Mouse (Mus musculus) heart, adult 8-10 months (tissue): ENCODE data around the gene Sema3d. TPM values are rescaled to one million over a fixed set of nuclear protein-coding genes. Genes with fewer than 3 reads are reported as not detected.
A peak's percentile ranks its signal among the peaks of the same experiment; 100 is the strongest.

Source experiments
- DNase-seq: peaks from one replicate; pipeline ENCODE4 v3.0.0; 2022; ENCODE audit warnings: low spot score
- total RNA-seq, 4 experiments: library from RNA; stranded (reverse); gene quantifications; 2 replicates each; pipeline ENCODE4 v1.2.4; 2022

Sema3d gene
- total RNA-seq = 1 to 10 TPM; 3.8 to 5.7 (median 4.6) TPM

DNA sequence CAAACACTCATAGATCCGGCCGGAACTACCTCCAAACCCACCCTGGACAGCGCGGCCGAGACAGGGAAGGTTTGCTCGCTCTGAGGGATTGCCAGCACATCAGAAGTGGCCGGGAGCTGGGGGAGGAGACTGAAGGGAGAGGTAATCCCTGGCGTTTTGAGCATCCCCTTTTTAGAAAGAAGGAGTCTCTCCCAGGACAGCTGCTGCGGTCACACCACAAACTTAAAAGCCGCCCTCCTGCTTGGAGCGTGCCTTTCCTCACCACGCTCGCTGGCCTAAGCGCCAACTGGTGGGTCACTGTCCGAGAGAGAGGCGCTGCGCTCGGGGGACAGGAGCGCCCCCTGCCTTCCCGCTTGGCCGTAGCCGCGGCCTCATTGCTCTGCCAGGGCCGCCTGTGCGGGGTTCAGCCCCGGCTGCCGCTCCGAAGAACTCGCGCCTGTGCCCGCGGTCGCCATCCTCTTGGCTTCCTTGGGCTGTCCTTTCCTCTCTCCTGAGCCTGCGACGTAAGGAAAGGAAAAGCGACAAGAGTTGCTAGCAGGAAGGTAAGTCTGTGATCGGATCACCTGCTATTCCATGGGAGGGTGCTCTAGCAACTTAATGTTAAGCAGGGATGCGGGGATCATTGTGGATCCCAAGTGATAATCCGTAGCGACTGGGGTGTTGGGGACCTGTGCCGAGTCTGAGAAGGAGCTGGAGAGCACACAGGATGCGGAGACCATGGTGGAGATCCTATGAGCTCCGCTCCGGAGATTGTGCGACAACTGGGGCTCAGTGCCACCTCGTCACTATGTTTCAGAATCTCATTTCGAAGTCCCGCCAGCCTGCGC lies at the start of gene Sema3d:
TSS of gene Sema3d (plus strand) at position 253 of the 827 bp plus-strand sequence.
- DNase-seq = peak; percentile 24

DNA sequence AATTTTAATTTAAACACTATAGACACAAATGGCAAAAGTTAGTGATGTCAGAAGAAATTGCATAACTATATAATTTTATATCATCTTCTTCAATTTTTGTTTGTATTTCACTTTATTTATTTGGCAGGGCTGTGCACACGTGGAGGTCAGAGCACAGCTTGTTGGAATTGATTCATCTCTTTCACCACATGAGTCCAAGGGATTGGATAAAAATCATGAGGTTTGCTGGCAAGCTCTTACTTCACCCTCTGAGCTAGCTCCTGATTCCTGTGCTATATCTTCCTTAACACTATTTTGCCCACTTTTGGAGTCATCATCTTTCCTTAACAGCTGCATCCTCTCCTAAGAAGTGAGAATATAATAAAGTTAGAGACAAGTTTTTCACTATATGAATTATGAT lies 5.9 kb upstream of the Sema3d start:
- no peak for DNase-seq

DNA sequence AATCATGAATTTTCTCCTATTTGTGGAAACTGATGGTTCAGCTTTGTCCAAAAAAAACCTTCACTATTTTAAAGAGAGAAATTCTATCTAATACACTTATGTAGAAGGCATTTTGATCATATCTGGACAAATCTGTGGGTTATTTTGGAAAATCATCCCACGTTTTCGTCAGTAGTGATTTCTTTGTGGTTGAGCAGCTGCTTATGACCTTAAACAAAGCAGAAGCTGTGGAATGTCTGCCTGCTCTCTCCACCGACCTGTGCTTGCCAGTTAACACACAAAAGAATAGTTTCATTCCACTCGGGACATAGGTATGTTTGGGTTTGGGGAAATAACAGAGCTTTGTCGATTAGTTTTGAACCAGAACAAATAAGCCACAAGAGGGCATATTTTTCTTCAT lies 4.3 kb upstream of the Sema3d start:
- DNase-seq = no peak

DNA sequence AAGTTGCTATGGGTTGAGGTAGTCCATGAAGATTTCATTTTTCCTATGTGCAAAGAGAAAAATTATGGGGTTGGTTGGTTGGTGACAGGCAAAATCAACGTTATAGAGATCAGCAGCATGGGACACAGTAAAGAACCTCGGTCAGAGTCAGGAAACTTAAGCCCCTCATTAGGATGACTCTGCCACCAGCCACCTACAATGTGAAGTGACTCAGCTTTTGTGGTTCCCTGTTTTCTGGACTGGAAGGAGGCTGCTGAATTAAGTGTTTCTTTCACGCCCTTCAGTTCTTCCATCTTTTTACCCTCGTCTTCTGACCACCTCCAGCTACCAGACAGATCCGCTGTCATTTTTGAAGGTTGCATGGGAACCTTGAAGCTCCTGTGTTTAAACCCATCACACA lies 1.2 kb upstream of the Sema3d start:
- DNase-seq = no peak

DNA sequence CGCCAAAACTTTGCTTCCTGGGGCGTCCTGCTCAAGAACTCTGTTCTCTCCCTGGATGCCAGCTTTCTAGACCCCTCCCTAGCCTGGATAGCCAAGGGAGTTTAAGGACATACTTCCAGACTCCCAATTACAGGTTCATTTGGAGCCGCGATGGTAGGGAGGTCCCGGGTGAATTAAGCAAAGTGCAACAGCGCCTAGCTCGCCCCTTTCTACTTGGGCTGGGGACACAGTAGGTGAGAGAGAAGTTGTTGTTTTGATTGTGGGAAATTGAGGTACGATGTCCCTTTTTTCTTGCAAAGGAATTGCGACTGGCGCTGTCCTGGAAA lies 738 bp downstream of the Sema3d start:
- no peak for DNase-seq

DNA sequence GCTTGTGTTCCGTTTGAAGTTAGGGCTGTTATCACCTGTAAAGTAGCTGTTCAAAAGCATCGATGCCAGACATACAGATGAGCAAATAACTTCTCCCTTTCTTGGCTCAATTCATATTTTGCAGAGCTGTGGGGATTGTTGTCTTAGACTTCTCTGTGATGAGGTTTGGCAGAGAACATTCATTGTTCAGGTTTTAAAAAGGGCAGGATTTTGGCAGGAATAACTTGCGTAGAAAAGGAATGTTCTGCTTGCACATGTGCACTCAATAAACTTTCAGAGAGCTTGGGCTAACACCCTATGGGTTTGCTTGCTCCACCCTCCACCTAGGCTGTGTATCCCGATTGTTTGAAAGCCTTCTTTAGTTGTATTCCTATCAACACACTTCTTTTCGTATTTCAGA lies 9.5 kb downstream of the Sema3d start:
- no peak for DNase-seq

DNA sequence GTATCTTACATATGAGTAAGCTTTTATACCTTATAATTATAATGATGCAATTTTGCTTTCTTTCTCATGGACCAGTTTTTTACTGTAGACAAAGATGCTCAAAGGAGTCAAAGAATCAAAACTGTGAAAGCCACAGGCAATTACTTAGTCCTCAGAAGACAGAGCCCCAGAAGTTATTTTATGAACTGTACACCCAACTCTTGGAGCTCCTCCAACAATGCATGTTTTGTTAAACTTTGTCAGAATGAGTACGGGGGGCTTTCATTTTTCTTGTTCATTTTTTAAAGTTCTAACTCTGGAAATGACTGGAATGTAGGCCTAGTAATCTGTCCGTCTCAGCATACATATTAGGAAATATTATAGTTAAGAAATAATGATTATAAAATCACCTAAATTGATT lies 16.1 kb downstream of the Sema3d start:
- no peak for DNase-seq

DNA sequence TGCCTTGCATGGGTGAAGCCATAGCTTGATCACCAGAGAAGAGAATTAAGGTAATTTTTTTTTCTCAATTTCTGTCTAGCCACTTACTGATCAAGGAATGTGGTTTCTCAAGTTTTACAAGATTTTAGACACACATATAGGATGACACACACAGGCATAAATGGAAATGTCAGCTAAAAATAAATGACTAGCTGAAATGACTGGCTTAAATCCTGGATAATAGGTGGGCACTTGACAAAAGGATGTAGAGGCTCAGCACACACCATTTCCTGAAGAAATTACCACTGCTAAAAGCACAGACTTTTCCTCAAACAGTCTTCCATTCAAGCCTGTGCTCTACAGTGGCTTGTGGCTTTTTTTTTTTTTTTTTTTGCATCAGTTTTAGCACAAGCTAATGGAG lies 21.0 kb downstream of the Sema3d start:
- DNase-seq = no peak

DNA sequence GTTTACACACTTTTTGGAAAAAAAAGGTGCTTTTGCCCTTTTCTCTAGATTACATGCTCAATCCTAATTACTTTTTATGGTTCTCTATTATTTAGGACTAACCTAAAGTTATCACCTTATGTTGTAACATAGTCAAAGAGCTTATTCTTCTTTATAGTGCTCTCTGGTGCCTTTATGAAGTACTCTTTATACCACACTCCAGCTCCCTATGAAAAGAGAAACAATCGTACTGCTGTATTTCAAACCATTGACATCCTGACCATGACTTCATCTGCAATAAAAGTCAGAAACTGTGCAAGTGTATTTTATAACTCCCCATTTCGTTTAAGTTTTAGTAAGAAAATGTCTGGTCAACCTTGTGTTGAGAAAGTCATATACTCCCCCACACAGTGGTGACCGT lies 29.4 kb downstream of the Sema3d start:
- no peak for DNase-seq

DNA sequence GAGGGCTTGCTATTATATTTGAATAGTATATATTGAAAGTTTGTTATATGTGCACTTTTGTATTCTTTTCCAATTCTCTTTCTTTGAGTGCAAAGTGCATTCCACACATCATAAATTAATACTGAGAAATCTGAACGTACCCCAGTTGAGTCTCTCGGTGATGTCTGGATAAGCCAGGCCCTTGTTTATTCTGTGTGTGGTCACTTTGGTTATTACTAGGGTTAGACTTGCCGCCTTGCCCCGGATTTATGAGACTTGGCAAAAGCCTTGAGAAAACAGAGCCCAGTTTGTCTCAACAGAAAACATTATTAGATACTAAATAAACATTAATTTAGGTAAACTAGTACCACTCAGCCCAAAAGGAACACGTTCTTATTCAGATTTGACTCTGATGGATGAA lies 40.1 kb downstream of the Sema3d start:
- no peak for DNase-seq

DNA sequence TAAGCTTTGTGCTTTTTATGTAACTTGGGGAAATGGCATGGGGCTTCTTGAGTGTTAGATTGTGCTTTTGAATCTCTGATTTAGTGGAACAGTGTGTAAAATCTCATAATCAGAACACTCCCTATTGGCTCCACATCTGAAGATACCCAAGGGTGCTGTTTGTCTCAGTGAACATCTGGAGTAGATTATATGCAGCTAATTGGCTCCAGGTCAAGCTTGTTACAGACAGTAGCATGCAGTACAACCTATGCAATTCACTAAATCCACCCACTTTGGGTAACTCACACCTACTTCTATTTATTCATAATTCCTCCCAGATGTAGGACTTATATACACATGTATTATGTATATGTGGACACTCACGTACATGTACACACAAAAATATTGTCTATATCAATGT lies 58.6 kb downstream of the Sema3d start:
- DNase-seq = no peak

DNA sequence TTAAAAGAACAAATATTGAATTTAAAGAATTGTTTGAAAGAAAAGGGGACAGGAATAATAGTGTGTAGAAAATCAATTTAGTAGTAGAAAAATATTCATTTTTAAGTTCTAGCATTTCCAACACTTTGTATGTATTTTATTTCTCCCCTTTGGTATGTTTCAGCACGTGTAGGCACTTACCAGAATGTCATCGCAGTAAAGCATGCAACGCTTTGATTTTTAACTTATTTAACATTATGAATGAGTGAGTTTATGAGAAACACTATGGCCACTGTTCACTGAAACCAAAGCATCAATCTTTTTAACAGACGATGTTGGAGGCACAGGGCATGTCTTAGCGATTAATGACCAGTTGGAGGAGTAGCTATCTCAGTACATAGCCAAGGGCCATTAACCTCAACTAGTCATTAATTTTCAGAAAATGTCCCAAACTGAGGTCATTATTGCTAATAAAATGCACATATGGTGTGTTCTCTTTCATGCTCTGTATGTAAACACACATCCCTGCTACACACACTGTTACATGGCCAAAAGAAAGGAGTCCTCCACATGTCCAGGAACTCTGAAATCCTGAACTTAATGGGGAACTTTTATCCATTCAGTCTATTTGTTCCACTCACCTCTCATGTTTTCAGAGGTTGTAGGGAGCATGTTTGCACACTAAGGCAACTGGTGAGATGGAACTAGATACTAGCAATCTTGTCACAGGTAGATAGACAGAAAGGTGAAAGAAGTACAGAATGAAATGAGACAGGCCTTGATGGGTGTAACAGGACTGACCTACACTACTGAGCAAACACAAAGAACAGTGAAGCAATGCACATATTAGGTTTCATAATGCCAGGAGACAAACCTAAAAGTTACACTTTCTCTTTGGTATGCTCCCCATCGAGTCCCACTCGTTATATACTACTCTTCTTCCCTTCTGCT lies 59.3 kb downstream of the Sema3d start:
- DNase-seq = no peak

DNA sequence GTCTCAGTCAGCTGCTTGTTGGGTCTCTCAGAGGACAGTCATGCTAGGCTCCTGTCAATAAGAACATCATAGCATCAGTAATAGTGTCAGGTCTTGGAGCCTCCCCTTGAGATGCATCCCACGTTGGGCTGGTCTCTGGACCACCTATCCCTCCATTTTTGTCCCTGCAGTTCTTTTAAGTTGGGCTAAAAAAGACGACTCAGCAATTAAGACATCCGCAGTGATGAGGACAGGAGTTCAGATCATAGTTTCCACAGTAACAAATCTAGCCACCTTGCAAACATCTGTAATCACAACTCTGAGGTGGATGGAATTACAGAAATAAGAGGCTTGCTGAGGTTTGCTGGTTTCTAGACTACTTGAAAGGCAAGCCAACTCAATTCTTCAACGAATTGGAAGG lies 67.9 kb downstream of the Sema3d start:
- DNase-seq = no peak

DNA sequence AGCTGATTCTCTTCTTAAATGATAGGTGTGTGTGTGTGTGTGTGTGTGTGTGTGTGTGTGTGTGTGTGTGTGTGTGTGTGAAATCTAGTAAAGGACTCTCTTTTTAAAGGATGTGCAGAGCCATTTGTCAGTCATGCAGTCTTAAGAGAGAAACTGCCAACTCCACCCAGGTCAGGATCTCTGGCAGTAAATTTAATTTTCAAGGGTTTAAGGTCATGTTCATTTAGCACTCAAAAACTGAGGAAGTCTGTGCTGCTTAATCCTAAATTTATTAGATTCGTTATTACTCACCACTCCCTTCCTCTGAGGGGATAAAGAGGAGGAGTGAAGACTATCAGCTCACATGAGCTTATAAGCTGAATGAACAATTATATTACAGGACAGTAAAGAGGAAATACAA lies 71.8 kb downstream of the Sema3d start:
- DNase-seq = no peak

DNA sequence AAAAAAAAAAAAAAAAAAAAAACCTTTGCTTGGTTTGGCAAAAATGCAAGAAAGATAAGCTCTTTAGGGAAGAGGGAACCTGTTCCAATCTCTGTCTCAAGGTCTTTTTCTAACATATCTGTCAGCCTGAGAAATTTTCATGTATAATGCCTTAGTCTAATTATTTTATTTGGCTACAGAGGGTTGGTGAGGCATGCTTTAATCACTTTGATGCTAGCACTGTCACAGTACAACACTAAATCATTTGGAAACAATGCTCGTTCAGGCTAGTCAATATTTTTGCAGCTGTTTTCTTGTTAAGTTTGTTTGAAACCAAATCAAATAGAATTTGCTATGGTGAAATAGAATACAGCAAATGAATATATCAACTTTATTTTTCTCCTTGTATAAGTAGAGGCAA lies 74.3 kb downstream of the Sema3d start:
- DNase-seq = no peak

DNA sequence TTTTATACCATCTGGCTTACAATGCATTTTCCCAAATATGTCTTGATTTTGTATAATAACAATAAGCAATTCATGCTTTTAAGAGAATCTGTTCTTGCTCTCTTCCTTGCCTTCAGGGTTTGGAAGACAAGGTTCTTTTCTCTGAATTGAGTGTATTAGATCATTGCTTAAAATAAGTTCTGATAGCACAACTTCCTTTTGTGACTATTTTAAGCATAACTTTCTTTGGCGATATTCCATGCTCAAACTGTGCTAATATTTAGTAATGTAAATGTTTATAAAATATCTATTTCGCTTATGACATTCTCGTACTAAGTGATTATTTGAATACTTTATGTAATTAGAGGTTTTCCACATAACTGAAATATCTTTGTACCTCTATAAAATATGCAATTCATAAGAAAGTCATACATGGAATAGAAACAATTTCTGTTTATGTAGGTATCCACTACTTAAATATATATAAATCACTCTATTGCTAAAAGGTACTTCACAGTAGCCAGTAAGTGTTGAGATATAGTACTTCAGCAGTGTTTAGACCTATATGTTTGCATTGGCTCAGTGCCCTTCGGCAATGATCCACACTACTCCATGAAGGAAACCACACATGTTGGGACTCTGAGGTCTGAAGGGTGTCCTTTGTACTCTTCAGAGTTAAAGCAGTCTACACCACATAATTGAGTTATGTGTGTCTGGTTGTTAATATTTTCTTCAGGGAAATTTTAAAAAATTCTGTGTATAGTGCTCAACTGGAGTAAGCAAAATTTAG lies 84.6 kb downstream of the Sema3d start:
- DNase-seq = peak; percentile 1

DNA sequence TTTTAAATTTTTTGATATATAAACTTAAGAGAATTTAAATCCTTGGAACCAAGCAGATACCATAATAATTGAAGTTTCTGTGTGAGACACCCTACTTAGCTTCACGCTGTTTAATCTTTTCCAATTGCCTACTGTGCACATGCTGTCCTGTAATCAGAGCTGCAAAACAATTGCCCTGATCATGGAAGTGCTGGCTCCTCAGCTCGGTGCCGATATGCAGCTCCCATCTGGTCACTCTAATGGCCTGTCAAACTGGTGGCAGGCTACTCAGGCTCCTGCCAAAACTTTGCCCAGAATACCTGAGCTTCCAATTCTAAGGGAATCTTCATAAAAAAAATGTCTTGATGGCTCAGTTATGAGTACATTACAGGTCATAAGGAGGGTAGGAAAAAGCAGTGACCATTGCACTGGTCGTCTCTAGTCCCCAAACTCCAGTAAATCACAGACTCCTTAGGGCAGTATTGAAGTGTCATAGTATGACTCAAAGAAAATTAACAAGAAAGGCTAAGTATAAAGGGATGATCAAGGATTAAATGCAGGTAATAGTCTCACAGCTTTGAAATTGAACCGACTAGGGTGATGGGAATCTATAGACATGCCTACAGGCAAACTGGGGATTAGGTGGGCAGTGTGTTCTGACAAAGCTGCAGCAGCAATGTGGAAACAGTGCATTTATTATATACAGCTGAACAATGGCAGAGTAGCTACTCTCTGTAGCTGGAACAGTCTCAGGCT lies 91.9 kb downstream of the Sema3d start:
- no peak for DNase-seq

DNA sequence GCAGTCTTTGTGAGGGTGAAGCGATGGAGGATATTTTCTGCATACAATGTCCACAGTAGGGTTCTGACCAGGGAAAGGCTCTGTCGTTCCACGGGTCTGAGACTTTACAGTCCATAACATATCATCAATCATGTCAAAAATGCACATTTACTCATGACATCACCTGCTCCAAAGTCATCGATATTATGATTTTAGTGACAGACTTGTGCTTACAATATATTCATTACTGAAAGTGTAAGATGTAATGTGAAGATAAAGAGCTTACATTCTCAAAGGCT lies 92.4 kb downstream of the Sema3d start:
- no peak for DNase-seq

DNA sequence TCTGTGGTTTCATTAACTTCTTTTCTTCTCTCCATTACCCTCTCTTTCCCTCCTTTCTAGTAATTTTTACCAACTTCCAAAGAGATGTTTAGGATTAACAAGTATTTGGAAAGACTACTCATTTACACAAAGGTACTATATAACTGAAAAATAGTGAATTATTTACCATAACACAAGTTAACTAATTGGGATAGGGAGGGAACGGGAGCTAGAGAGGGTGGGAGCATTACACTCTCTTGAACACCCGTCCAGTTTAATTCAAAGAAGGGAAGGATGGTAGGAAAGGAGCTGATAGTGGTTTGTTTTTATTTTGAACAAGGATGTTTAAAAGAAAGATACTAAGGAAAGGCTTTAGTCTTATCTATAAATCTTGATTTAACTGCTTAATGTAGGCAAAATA lies 104.7 kb downstream of the Sema3d start:
- no peak for DNase-seq

DNA sequence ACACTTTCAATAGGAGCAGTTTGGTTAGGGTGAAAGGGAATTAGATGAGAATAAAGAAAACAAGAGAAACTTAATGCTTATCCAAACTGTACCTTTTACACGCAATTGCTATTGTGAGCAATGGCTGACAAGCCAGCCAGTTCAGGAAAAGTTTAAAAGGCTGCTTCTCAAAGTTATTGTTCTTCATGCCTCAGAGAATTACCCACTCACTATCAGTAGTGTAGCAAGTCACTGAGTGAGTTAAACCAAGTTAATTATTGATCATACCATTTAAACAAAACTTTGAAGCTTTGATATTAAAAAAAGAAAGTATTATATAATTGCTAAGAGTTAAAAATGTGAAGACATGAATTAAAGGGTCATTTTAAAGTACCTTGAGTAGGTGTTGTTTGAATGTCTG lies 108.5 kb downstream of the Sema3d start:
- DNase-seq = no peak

DNA sequence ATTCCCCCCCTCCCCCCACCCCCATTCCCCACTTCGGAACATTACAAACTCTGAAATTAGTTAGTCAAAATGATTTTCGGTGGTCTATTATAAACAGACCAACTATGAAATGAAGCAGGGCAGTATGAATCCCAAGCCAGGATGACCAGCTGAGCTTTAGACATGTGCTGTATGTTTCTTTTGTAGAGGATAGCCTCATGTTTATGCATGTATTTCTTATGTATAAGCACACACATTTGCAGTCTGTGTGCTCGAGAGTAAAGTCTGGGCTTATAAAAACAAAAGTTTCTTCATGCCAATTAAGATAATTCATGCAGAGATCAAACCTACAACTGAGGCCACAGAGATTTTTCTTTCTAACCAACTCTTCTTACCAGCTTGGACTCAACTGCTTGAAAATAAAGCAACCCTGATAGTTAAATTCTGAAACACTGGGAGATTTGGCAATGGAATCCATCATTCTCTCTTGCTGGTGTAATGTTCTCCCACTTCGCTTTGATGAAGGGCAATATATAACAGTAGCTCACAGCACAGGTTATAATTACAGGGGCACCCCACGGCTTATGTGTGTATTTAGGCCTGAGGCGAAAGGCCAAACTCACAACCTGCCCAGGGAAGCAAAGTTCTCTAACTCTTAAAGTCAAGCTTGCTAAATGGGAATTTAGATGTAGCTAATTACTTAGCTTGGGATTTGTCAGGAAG lies 115.2 kb downstream of the Sema3d start:
- no peak for DNase-seq
